Mouse (Mus musculus): Measurements from ENCODE around the gene Vdac1. TPM values are rescaled to one million over a fixed set of nuclear protein-coding genes. Genes with fewer than 3 reads are reported as not detected.

Vdac1 gene
- polyA plus RNA-seq, 2 experiments from 2014 or later = 67.5 to 104 TPM

- ATAC-seq = no peak
Observed at GRCm38 (mm10) chr11:52421053-52421778, 60.6 kb downstream of the Vdac1 start.

GRCm38 (mm10) chr11:52429440-52429839, 68.8 kb downstream of the Vdac1 start:
- ATAC-seq = no peak

GRCm38 (mm10) chr11:52431594-52431993, 70.9 kb downstream of the Vdac1 start:
- ATAC-seq = no peak

- no peak for ATAC-seq
Observed at GRCm38 (mm10) chr11:52432148-52432547, 71.5 kb downstream of the Vdac1 start.

GRCm38 (mm10) chr11:52433076-52433796, 72.6 kb downstream of the Vdac1 start:
- ATAC-seq = no peak

- ATAC-seq = no peak
Observed at GRCm38 (mm10) chr11:52433797-52434195, 73.1 kb downstream of the Vdac1 start.

- no peak for ATAC-seq
Observed at GRCm38 (mm10) chr11:52435466-52435865, 74.8 kb downstream of the Vdac1 start.

- ATAC-seq = no peak
Observed at GRCm38 (mm10) chr11:52437123-52437522, 76.5 kb downstream of the Vdac1 start.

Other genes starting within 250 kb of the Vdac1 start
- gene Olfr1373, start 215.3 kb upstream of the Vdac1 start, polyA plus RNA-seq (2017; shearing (Covaris generic)) = not detected
- gene Olfr1371, start 146.9 kb upstream of the Vdac1 start, polyA plus RNA-seq (2017; shearing (Covaris generic)) = not detected
- 100 to 1,000 TPM; 212 to 326 TPM for gene Skp1a, start 128.9 kb upstream of the Vdac1 start, polyA plus RNA-seq (2017; shearing (Covaris generic))
- 100 to 1,000 TPM; 246 to 283 TPM for gene Tcf7, start 77.8 kb upstream of the Vdac1 start, polyA plus RNA-seq (2017; shearing (Covaris generic))
- gene 9530068E07Rik, start 35.6 kb downstream of the Vdac1 start, polyA plus RNA-seq (2017; shearing (Covaris generic)) = 10 to 100 TPM; 43.7 to 50.8 TPM